Mouse (Mus musculus) midbrain, embryonic 13.5 days (tissue): ENCODE measurements around the gene 2310034G01Rik. TPM values are rescaled to one million over a fixed set of nuclear protein-coding genes. Genes with fewer than 3 reads are reported as not detected.

Experiments used
- ATAC-seq: fragments of 200-750 bp; cut with Nextera tagmentation; 2 replicates; pipeline ENCODE4 v1.8.0; 2017; ENCODE audit warnings: mild to moderate bottlenecking, moderate TSS enrichment, moderate library complexity
- H3K27ac ChIP-seq: fragments of 300-500 bp; sonication (generic); 2 replicates; pipeline ENCODE4 v1.5.1; 2015; ENCODE audit warnings: inconsistent platforms, mild to moderate bottlenecking, moderate library complexity
- H3K27me3 ChIP-seq: fragments of 300-500 bp; sonication (generic); 2 replicates; pipeline ENCODE4 v1.6.1; 2015; ENCODE audit warnings: mild to moderate bottlenecking, inconsistent platforms
- H3K36me3 ChIP-seq: fragments of 300-500 bp; sonication (generic); 2 replicates; pipeline ENCODE4 v1.6.1; 2015; ENCODE audit warnings: mild to moderate bottlenecking, inconsistent platforms
- H3K4me1 ChIP-seq: fragments of 300-500 bp; sonication (generic); replicated peaks from 2 replicates; pipeline ENCODE4 v1.6.1; 2015; ENCODE audit warnings: inconsistent platforms
- H3K4me2 ChIP-seq: fragments of 300-500 bp; sonication (generic); replicated peaks from 2 replicates; pipeline ENCODE4 v1.6.1; 2015; ENCODE audit warnings: moderate library complexity, mild to moderate bottlenecking, inconsistent platforms
- H3K4me3 ChIP-seq: fragments of 300-500 bp; sonication (generic); replicated peaks from 2 replicates; pipeline ENCODE4 v1.5.1; 2015; ENCODE audit warnings: mild to moderate bottlenecking, inconsistent platforms
- H3K9ac ChIP-seq: fragments of 300-500 bp; sonication (generic); replicated peaks from 2 replicates; pipeline ENCODE4 v1.6.1; 2015; ENCODE audit warnings: mild to moderate bottlenecking, inconsistent platforms
- H3K9me3 ChIP-seq: fragments of 300-500 bp; sonication (generic); 2 replicates; pipeline ENCODE4 v1.6.1; 2016; ENCODE audit warnings: mild to moderate bottlenecking, inconsistent platforms
- WGBS: fragments of 180-500 bp; shearing (Covaris S2); methylation state at CpG from one replicate; pipeline ENCODE4 v1.1.7; 2015; 5-methylcytosine and 5-hydroxymethylcytosine counted together
- polyA plus RNA-seq: library from polyadenylated mRNA; unstranded; fragments of >200 nt; fragmentation: Nextera tagmentation; extraction: Ambion mirVana; gene quantifications from 2 replicates; pipeline ENCODE4 v1.2.1, GENCODE M21; 2015

2310034G01Rik gene
- 1.7 TPM in 2 replicates for polyA plus RNA-seq

DNA sequence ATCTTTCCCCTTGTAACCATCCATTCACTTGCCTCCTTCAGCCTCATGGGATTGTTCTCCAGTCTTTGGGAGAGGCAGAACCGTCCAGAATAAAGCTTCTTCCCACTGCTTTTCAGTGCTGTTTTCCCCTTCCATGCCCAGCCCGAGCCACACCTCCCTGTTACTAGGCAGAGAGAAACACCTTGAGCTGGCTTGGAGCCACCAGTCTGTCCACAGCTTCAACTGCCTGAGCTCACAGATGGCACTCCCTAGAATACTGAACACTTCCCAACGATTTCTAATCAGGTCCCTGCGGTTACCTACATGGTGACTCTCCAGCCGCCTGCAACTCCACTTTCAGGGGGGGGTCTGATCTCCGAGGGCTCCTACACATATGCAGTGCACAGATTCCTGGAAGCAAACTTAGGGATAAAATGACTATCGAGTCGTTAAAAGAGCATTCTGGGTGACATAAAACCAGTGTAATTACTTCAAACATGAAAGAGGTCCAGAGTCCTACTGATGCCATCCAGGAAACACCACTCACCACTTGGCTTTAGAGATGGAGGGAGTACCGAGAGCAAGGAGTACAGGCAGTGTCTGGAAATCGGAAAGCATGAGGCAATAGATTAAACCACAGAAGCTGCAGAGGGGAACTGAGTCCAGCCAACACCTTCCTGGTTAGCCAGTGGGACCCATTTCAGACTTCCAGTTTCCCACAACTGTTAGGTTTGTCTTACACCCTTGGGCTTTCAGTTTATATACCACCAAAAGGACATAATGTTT, at the start of gene 2310034G01Rik:
2310034G01Rik (minus strand) TSS at position 135 of the 765 bp plus-strand sequence.
- peak within 1 kb of the TSS; percentile 93 for H3K4me2 ChIP-seq
- H3K27me3 ChIP-seq = peaks cover 32% of the 10 kb centered on the region
- H3K4me1 ChIP-seq = peaks cover 21% of the 10 kb centered on the region
- WGBS = 64% methylated on average over 10 of the region's 10 CpGs
- H3K4me3 ChIP-seq = peak within 1 kb of the TSS; percentile 68
- peak within 1 kb of the TSS; percentile 77 for H3K9ac ChIP-seq
- H3K9me3 ChIP-seq = no peaks in the 10 kb centered on the region
- peak within 1 kb of the TSS; percentile 91 for H3K27ac ChIP-seq
- no peaks in the 10 kb centered on the region for H3K36me3 ChIP-seq
- ATAC-seq = no peak

- 88% methylated on average over 7 of the region's 7 CpGs for WGBS
These were observed 49.8 kb upstream of the 2310034G01Rik start for GRCm38 (mm10) chr19:46399886-46400285.

GRCm38 (mm10) chr19:46399372-46399771, 49.3 kb upstream of the 2310034G01Rik start:
- 74% methylated on average over 6 of the region's 6 CpGs for WGBS
- H3K27me3 ChIP-seq = no peaks in the 10 kb centered on the region
- H3K9me3 ChIP-seq = no peaks in the 10 kb centered on the region
- H3K4me1 ChIP-seq = peaks cover 39% of the 10 kb centered on the region
- no peak overlapping the region for H3K4me3 ChIP-seq
- no peak for ATAC-seq
- H3K4me2 ChIP-seq = no peak overlapping the region; the same call in 1 of the 2 replicates
- H3K36me3 ChIP-seq = peaks cover 27% of the 10 kb centered on the region
- no peak overlapping the region for H3K27ac ChIP-seq
- H3K9ac ChIP-seq = 0 out of 2 replicates have a peak overlapping the region, but pooled peaks have one; percentile 21

More at GRCm38 (mm10) chr19:46399886-46400285, 49.8 kb upstream of the 2310034G01Rik start:
- no peaks in the 10 kb centered on the region for H3K27me3 ChIP-seq
- H3K9me3 ChIP-seq = no peaks in the 10 kb centered on the region
- peaks cover 30% of the 10 kb centered on the region for H3K36me3 ChIP-seq
- H3K4me2 ChIP-seq = no peak overlapping the region
- no peak for ATAC-seq
- H3K9ac ChIP-seq = 0 out of 2 replicates have a peak overlapping the region, but pooled peaks have one; percentile 19
- no peak overlapping the region for H3K4me3 ChIP-seq
- no peak overlapping the region for H3K27ac ChIP-seq
- H3K4me1 ChIP-seq = peaks cover 37% of the 10 kb centered on the region

DNA sequence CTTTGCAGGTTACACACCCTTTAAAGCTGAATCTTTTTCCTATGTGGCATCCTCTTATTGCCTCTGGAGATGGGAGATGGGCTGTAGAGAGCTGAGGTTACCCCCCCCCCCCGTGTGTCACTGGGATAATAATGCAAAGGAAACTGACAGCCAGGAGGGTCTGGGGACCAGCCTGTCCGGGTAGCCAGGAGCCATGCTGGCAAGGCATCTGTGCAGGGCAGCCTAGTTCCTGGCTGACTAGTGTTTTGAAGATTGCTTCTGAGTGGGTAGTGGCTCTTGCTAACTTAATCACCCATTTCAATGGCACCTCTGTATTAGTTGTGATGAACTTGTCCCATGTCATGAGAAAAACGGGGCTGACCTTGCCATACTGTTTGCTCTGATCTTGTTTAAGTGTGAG, 48.3 kb upstream of the 2310034G01Rik start:
- Histone ChIP-seq H3K4me3 (peak overlapping the region; percentile 83), H3K36me3 (peaks cover 17% of the 10 kb centered on the region), H3K9ac (peak overlapping the region; percentile 81), H3K27me3 (no peaks in the 10 kb centered on the region), H3K9me3 (no peaks in the 10 kb centered on the region), H3K4me1 (peaks cover 49% of the 10 kb centered on the region), H3K27ac (no peak overlapping the region), H3K4me2 (peak overlapping the region; percentile 84)
- 36% methylated on average over 3 of the region's 3 CpGs for WGBS
- no peak for ATAC-seq

DNA sequence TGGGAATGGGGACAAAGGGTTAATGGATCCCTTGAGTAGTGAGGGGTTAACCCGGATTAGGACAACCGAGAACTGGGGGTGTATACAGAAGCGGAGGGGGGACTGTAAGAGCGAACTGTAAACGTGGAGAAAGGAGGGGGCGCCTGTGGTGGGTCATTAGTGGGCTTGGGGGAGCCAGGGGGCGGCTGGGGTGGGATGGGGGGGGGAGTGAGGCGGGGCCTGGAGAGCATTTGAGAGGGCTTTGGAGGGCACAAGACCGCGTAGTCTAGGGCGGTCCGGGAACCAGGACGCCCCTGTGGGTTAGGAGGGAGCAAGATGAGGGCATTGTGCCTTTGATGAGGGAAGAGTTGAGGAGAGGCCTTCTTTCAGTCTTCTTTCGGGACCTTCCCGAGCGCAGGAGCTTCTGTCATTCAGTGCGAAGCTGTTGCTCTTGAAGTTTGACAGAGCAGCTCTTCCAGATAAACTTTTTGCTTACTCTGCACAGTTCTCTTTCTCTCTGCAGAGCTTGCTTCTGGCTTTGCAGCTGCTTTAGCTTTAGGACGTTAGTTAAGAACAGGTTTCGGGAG, 47.4 kb upstream of the 2310034G01Rik start:
- no peaks in the 10 kb centered on the region for H3K27me3 ChIP-seq

GRCm38 (mm10) chr19:46396686-46397435, 46.8 kb upstream of the 2310034G01Rik start, which contains the start of gene Sufu:
Gene Sufu (plus strand): TSS chr19:46396896.
- Histone ChIP-seq H3K9ac (peak within 1 kb of the TSS; percentile 90), H3K4me3 (peak within 1 kb of the TSS; percentile 83), H3K27ac (peak within 1 kb of the TSS; percentile 82), H3K9me3 (no peaks in the 10 kb centered on the region), H3K27me3 (no peaks in the 10 kb centered on the region), H3K4me1 (peaks cover 57% of the 10 kb centered on the region), H3K4me2 (peak within 1 kb of the TSS; percentile 94), H3K36me3 (peaks cover 10% of the 10 kb centered on the region)
- peak; percentile 86 for ATAC-seq
- under 1% methylated on average over 57 of the region's 57 CpGs for WGBS

More for the DNA sequence above, 47.4 kb upstream of the 2310034G01Rik start:
- Histone ChIP-seq H3K4me2 (peak overlapping the region; percentile 84), H3K36me3 (peaks cover 8% of the 10 kb centered on the region), H3K9ac (peak overlapping the region; percentile 81), H3K4me3 (peak overlapping the region; percentile 83), H3K27ac (peak overlapping the region; percentile 82; the same call in 1 of the 2 replicates), H3K9me3 (no peaks in the 10 kb centered on the region), H3K4me1 (peaks cover 52% of the 10 kb centered on the region)
- no peak for ATAC-seq
- 2% methylated on average over 19 of the region's 19 CpGs for WGBS

- Histone ChIP-seq H3K4me1 (peaks cover 58% of the 10 kb centered on the region), H3K27ac (no peak overlapping the region), H3K9ac (0 out of 2 replicates have a peak overlapping the region, but pooled peaks have one; percentile 90), H3K9me3 (no peaks in the 10 kb centered on the region), H3K36me3 (peaks cover 9% of the 10 kb centered on the region), H3K4me2 (peak overlapping the region; percentile 94), H3K27me3 (no peaks in the 10 kb centered on the region), H3K4me3 (peak overlapping the region; percentile 81)
- WGBS = 11% methylated on average over 8 of the region's 8 CpGs
- no peak for ATAC-seq
These were observed 46.0 kb upstream of the 2310034G01Rik start for GRCm38 (mm10) chr19:46396109-46396508.

GRCm38 (mm10) chr19:46395109-46396009, 45.3 kb upstream of the 2310034G01Rik start, which contains the start of gene Actr1a:
Gene Actr1a (minus strand): TSS chr19:46395748.
- H3K9ac ChIP-seq = peak within 1 kb of the TSS; percentile 90
- no peaks in the 10 kb centered on the region for H3K9me3 ChIP-seq
- peak within 1 kb of the TSS; percentile 83 for H3K4me3 ChIP-seq
- peaks cover 11% of the 10 kb centered on the region for H3K36me3 ChIP-seq
- ATAC-seq = peak; percentile 96
- H3K4me2 ChIP-seq = peak within 1 kb of the TSS; percentile 94
- H3K27me3 ChIP-seq = no peaks in the 10 kb centered on the region
- peak within 1 kb of the TSS; percentile 81 for H3K27ac ChIP-seq
- peaks cover 58% of the 10 kb centered on the region for H3K4me1 ChIP-seq
- under 1% methylated on average over 51 of the region's 51 CpGs for WGBS

- 4% methylated on average over 10 of the region's 10 CpGs for WGBS
- H3K27me3 ChIP-seq = no peaks in the 10 kb centered on the region
- peaks cover 11% of the 10 kb centered on the region for H3K36me3 ChIP-seq
- H3K27ac ChIP-seq = no peak overlapping the region
- peaks cover 52% of the 10 kb centered on the region for H3K4me1 ChIP-seq
- H3K9me3 ChIP-seq = no peaks in the 10 kb centered on the region
- 0 out of 2 replicates have a peak, but pooled peaks have one; percentile 0 for ATAC-seq
- peak overlapping the region; percentile 70 for H3K9ac ChIP-seq
- H3K4me3 ChIP-seq = peak overlapping the region; percentile 81
- H3K4me2 ChIP-seq = peak overlapping the region; percentile 94
These were observed 44.6 kb upstream of the 2310034G01Rik start for GRCm38 (mm10) chr19:46394712-46395108.

- no peak overlapping the region for H3K9ac ChIP-seq
- H3K36me3 ChIP-seq = peaks cover 21% of the 10 kb centered on the region
- peaks cover 33% of the 10 kb centered on the region for H3K4me1 ChIP-seq
- no peak overlapping the region for H3K4me2 ChIP-seq
- no peak overlapping the region for H3K4me3 ChIP-seq
- 35% methylated on average over 4 of the region's 4 CpGs for WGBS
- no peak for ATAC-seq
- no peaks in the 10 kb centered on the region for H3K9me3 ChIP-seq
- H3K27me3 ChIP-seq = no peaks in the 10 kb centered on the region
- H3K27ac ChIP-seq = no peak overlapping the region
These were observed 41.9 kb upstream of the 2310034G01Rik start for GRCm38 (mm10) chr19:46392018-46392417.

- WGBS = 86% methylated on average over 5 of the region's 5 CpGs
- H3K9me3 ChIP-seq = no peaks in the 10 kb centered on the region
- H3K36me3 ChIP-seq = peaks cover 34% of the 10 kb centered on the region
- H3K9ac ChIP-seq = no peak overlapping the region
- peaks cover 26% of the 10 kb centered on the region for H3K4me1 ChIP-seq
- no peak overlapping the region for H3K27ac ChIP-seq
- ATAC-seq = no peak
- H3K4me3 ChIP-seq = no peak overlapping the region
- H3K27me3 ChIP-seq = no peaks in the 10 kb centered on the region
- no peak overlapping the region for H3K4me2 ChIP-seq
These were observed 39.8 kb upstream of the 2310034G01Rik start for GRCm38 (mm10) chr19:46389872-46390271.
